ENCODE assay signal across 17 mouse cellular contexts in genomic region chr4:103714991-103715390, GRCm38 (mm10).
"Had no signal": no experiment of that assay in that cellular context is flagged by ENCODE, and none has a peak within 500 bp of the region (broad histone marks: within the 10 kb centered on the region; RNA-seq: fewer than 3 reads in every experiment).

No protein-coding gene starts in this region.

- ATAC-seq: hindbrain, embryonic 16.5 days; hindbrain, postnatal 0 days; inflammation-experienced regulatory T-cells, adult 6 months; intestine, postnatal 0 days had no signal

- DNase-seq: heart, postnatal 10 days; heart, postnatal 14 days; heart, postnatal 36 days; kidney, adult 11 months; kidney, adult 18-20 months; kidney, adult 8-10 months; kidney, adult 9 months; kidney, postnatal 10 days; kidney, postnatal 14 days; kidney, postnatal 25 days; kidney, postnatal 4 days; layer of hippocampus, adult 9-11 months; layer of hippocampus, postnatal 36 days had no signal
